Mouse (Mus musculus): ENCODE data around the gene Tom1l2.

DNA sequence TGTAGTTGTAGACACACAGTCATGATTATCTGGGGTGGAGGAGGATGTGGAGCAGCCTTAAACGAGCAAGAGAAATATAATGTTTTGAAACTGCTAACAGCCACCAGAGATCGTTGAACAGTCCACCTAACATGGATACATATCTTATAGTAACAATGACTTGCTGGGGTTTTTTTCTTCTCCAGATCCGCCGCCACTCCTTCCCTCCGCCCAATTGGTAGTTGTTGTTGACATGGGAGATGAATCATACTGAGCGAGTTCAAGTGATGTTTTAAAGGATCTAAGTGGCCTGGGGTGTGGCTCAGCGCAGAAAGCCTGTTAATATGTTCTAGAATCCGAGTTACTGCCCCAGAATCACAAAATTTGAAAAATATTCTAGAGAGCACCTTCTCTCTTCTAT lies 133.1 kb downstream of the Tom1l2 start:
- TF ChIP-seq POLR2A (IDR thresholded peaks at IDR 0.05; ENCODE audit: extremely low read depth, insufficient read depth, low read length): no peak
- no peak for TF ChIP-seq CTCF (IDR thresholded peaks at IDR 0.05; ENCODE audit: extremely low read depth, insufficient read depth, low read length)
